Mouse (Mus musculus): ENCODE results near the gene Klf7. TPM values are rescaled to one million over a fixed set of nuclear protein-coding genes. Genes with fewer than 3 reads are reported as not detected.

Gene Klf7
- polyA plus RNA-seq, 1 experiment from 2014 or later: 40.7 TPM

Small RNAs within 50 kb of the gene (microRNA-seq; reads per million reads assigned to microRNA genes)
- 0.73 reads per million for gene Mir6899

All from forebrain, embryonic 12.5 days (tissue).